Mouse (Mus musculus) frontal cortex, postnatal 14 days (tissue): ENCODE data around the gene Vmn2r29.
"Not testable (repeated sequence)": the region's sequence is repeated elsewhere in the genome, so short reads cannot be mapped to it uniquely, and the experiment has no call there.

Source experiments
- DNase-seq, 2 experiments: peaks; one replicate each; pipeline ENCODE4 v3.0.0; 2022; ENCODE audit warnings: low spot score in 2 of 2

Gene Vmn2r29

GRCm38 (mm10) chr7:7247228-7247627 is at the start of gene Vmn2r29:
Gene Vmn2r29 (minus strand): TSS chr7:7247328.
- not testable (repeated sequence) for DNase-seq

GRCm38 (mm10) chr7:7295595-7295994 is 48.5 kb upstream of the Vmn2r29 start:
- DNase-seq, result no peak

- DNase-seq, result no peak
These were observed 34.3 kb upstream of the Vmn2r29 start for GRCm38 (mm10) chr7:7281383-7281782.

- peak; percentile 92 to 95 for DNase-seq
These were observed 30.9 kb upstream of the Vmn2r29 start, which contains the start of gene Gm45844 for GRCm38 (mm10) chr7:7277966-7278567. Gene Gm45844 (minus strand): TSS chr7:7278289.

- not testable (repeated sequence) for DNase-seq
These were observed 30.4 kb upstream of the Vmn2r29 start for GRCm38 (mm10) chr7:7277556-7277955.

GRCm38 (mm10) chr7:7209313-7210151 is 37.6 kb downstream of the Vmn2r29 start, which contains the start of gene Zfp772:
Gene Zfp772 (minus strand): TSS chr7:7209998.
- DNase-seq, result peak; percentile 39 to 43

GRCm38 (mm10) chr7:7188191-7188942 is 58.8 kb downstream of the Vmn2r29 start:
- peak; percentile 55 to 76 for DNase-seq

GRCm38 (mm10) chr7:7187417-7188190 is 59.5 kb downstream of the Vmn2r29 start:
- no peak for DNase-seq

- DNase-seq, result no peak
These were observed 61.2 kb downstream of the Vmn2r29 start for GRCm38 (mm10) chr7:7185897-7186296.
